In the genomic region with DNA sequence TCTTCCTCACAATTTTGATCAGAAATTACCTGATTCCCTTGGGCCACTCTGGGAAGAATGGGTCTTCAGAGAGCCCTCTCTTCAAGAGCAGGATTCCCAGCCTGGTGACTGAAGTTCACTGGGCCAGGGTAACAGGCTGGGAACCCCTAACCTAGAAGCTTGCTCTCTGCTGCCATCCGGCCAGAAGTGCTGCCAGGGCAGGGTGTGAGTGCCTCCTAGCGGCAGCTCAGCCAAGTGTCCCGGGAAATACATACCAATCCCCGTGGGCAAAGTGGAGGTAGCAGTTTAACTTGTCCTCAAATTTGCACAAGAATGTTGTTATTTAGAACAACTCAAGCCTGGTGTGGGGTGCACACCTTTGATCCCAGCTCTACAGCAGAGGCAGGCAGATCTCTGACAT, we compare ENCODE assay signal across 9 mouse cellular contexts. TPM values are rescaled to one million over a fixed set of nuclear protein-coding genes. Genes with fewer than 3 reads are reported as not detected.
A peak's percentile ranks its signal among the peaks of the same experiment; 100 is the strongest.
DNase-seq lines count a peak whose midpoint lies in the region; ATAC-seq and TF ChIP-seq lines count a peak whose summit lies in the region.
"Had no signal": no experiment of that assay in that cellular context is flagged by ENCODE, and none has a peak within 500 bp of the region (broad histone marks: within the 10 kb centered on the region; RNA-seq: fewer than 3 reads in every experiment).

No protein-coding gene starts in this region.

- DNase-seq in forebrain, embryonic 11.5 days (ENCODE audit: low spot score) = peak; percentile 88
- peak; percentile 65 for DNase-seq in Muller cell, postnatal 12 days (ENCODE audit: inconsistent ontology term)
- peak; percentile 68 to 79 for DNase-seq in cerebellum, postnatal 14 days
- DNase-seq in heart, adult 8-10 months (ENCODE audit: low spot score) = peak; percentile 70
- DNase-seq in layer of hippocampus, adult 2 months (ENCODE audit: low spot score in 2 of 2) = peak; percentile 41 to 54
- peak; percentile 90 for DNase-seq in lung, postnatal 36 days
- peak; percentile 52 to 74 for DNase-seq in spleen, postnatal 14 days (ENCODE audit: low spot score in 2 of 2)

- H3K27ac ChIP-seq in forebrain, embryonic 11.5 days (ENCODE audit: low read depth, low read length) = no peak overlapping the region
- H3K27ac ChIP-seq in forebrain, embryonic 16.5 days (ENCODE audit: low read length) = no peak overlapping the region
- no peak overlapping the region for H3K27ac ChIP-seq in layer of hippocampus, adult 2 months
- H3K27ac ChIP-seq: limb, embryonic 15.5 days had no signal

- no peaks in the 10 kb centered on the region for H3K27me3 ChIP-seq in forebrain, embryonic 11.5 days (ENCODE audit: control insufficient read depth, insufficient read depth, low read length)
- H3K27me3 ChIP-seq in forebrain, embryonic 16.5 days (replicated peaks; ENCODE audit: control insufficient read depth, insufficient read depth, low read length) = no peaks in the 10 kb centered on the region
- H3K27me3 ChIP-seq: limb, embryonic 15.5 days had no signal

- no peak overlapping the region for H3K9ac ChIP-seq in forebrain, embryonic 11.5 days (ENCODE audit: low read length)
- no peak overlapping the region for H3K9ac ChIP-seq in forebrain, embryonic 16.5 days (replicated peaks; ENCODE audit: low read depth, low read length)
- H3K9ac ChIP-seq: limb, embryonic 15.5 days had no signal

- WGBS in forebrain, embryonic 11.5 days = 3% methylated on average over 4 of the region's 4 CpGs
- 0% methylated on average over 4 of the region's 4 CpGs for WGBS in forebrain, embryonic 16.5 days

- no peak overlapping the region for H3K4me3 ChIP-seq in forebrain, embryonic 11.5 days (ENCODE audit: low read depth, low read length)
- H3K4me3 ChIP-seq in forebrain, embryonic 16.5 days (replicated peaks; ENCODE audit: low read length) = no peak overlapping the region
- no peak overlapping the region for H3K4me3 ChIP-seq in layer of hippocampus, adult 2 months
- H3K4me3 ChIP-seq: limb, embryonic 15.5 days had no signal

- ATAC-seq in forebrain, embryonic 11.5 days (replicated peaks; ENCODE audit: low FRiP score) = no peak
- ATAC-seq in forebrain, embryonic 16.5 days = no peak

- no peak overlapping the region for H3K4me2 ChIP-seq in forebrain, embryonic 11.5 days (ENCODE audit: low read depth, low read length, severe bottlenecking)
- H3K4me2 ChIP-seq in forebrain, embryonic 16.5 days (ENCODE audit: low read length) = no peak overlapping the region
- H3K4me2 ChIP-seq: limb, embryonic 15.5 days had no signal

- no peaks in the 10 kb centered on the region for H3K9me3 ChIP-seq in forebrain, embryonic 11.5 days (ENCODE audit: control insufficient read depth, low read length)
- H3K9me3 ChIP-seq in forebrain, embryonic 16.5 days (ENCODE audit: control insufficient read depth, low read length) = no peaks in the 10 kb centered on the region
- H3K9me3 ChIP-seq: limb, embryonic 15.5 days had no signal

- no peaks in the 10 kb centered on the region for H3K4me1 ChIP-seq in forebrain, embryonic 11.5 days (replicated peaks; ENCODE audit: control insufficient read depth, insufficient read depth, low read length)
- H3K4me1 ChIP-seq in forebrain, embryonic 16.5 days (replicated peaks; ENCODE audit: control insufficient read depth, insufficient read depth, low read length) = no peaks in the 10 kb centered on the region

- no peaks in the 10 kb centered on the region for H3K36me3 ChIP-seq in forebrain, embryonic 11.5 days (ENCODE audit: control insufficient read depth, insufficient read depth, low read length)
- H3K36me3 ChIP-seq in forebrain, embryonic 16.5 days (ENCODE audit: control insufficient read depth, insufficient read depth) = no peaks in the 10 kb centered on the region
- H3K36me3 ChIP-seq: limb, embryonic 15.5 days had no signal

- peak; percentile 93 for TF ChIP-seq CTCF in layer of hippocampus, adult 2 months (conservative IDR thresholded peaks at IDR 0.05)

RNA-seq across cellular contexts. Expression of gene Lctl, which starts 16.5 kb away (rescaled TPM):
- not detected in 2 replicates for polyA plus RNA-seq in forebrain, embryonic 11.5 days (2014; fragmentation: Nextera tagmentation; extraction: Ambion mirVana)
- polyA plus RNA-seq in forebrain, embryonic 16.5 days (2015; fragmentation: Nextera tagmentation; extraction: Ambion mirVana) = not detected in 2 replicates
- total RNA-seq in heart, adult 8-10 months (2022) = under 1 TPM in 2 of 4 experiments, not detected in 2; 0.68 to 0.75 TPM
- total RNA-seq in layer of hippocampus, adult 2 months (2021) = not detected
